Mouse (Mus musculus): Measurements from ENCODE around the gene Cdk14. TPM values are rescaled to one million over a fixed set of nuclear protein-coding genes. Genes with fewer than 3 reads are reported as not detected.

Gene Cdk14
- polyA plus RNA-seq, 1 experiment = 11.2 TPM

GRCm38 (mm10) chr5:5246534-5247175, 173.5 kb downstream of the Cdk14 start:
- Histone ChIP-seq H3K4me2 (ENCODE audit: low read depth) (no peak overlapping the region), H3K36me3 (ENCODE audit: control insufficient read depth, insufficient read depth) (peaks cover 21% of the 10 kb centered on the region), H3K79me2 (ENCODE audit: control insufficient read depth, insufficient read depth) (peaks cover 22% of the 10 kb centered on the region), H3K27me3 (ENCODE audit: control insufficient read depth, insufficient read depth, insufficient read length) (no peaks in the 10 kb centered on the region), H3ac (ENCODE audit: control insufficient read depth, insufficient read length) (no peak overlapping the region), H3K4me3 (no peak overlapping the region)
- TF ChIP-seq MYOD1 (IDR thresholded peaks at IDR 0.05; ENCODE audit: control insufficient read depth in 1 of 3, insufficient read length in 2 of 3, low read depth in 2 of 3) = no peak
- TF ChIP-seq MYOG (IDR thresholded peaks at IDR 0.05; ENCODE audit: control insufficient read depth in 1 of 3, insufficient read depth in 1 of 3, insufficient read length in 2 of 3, low read depth in 2 of 3) = no peak
- no peak for TF ChIP-seq CEBPB (IDR thresholded peaks at IDR 0.05; ENCODE audit: insufficient read depth, poor library complexity, severe bottlenecking)
- no peak for TF ChIP-seq REST (IDR thresholded peaks at IDR 0.05; ENCODE audit: insufficient read depth, insufficient read length)
- no peak for TF ChIP-seq TCF3 (IDR thresholded peaks at IDR 0.05; ENCODE audit: insufficient read length, low read depth)
- no peak for TF ChIP-seq E2F4 (IDR thresholded peaks at IDR 0.05; ENCODE audit: insufficient read depth)
- no peak for TF ChIP-seq MAX (IDR thresholded peaks at IDR 0.05; ENCODE audit: low read depth)
- TF ChIP-seq SRF (IDR thresholded peaks at IDR 0.05; ENCODE audit: control insufficient read depth, insufficient read length, low read depth) = no peak
- no peak for TF ChIP-seq USF1 (IDR thresholded peaks at IDR 0.05; ENCODE audit: low read depth)
- no peak for TF ChIP-seq POLR2AphosphoS2 (IDR thresholded peaks at IDR 0.05; ENCODE audit: insufficient read length, low read depth)
- no peak for TF ChIP-seq TCF12 (IDR thresholded peaks at IDR 0.05; ENCODE audit: insufficient read depth, poor library complexity, severe bottlenecking)
- no peak for TF ChIP-seq POLR2A (IDR thresholded peaks at IDR 0.05; ENCODE audit: insufficient read length, low read depth)

- H3K79me2 ChIP-seq (ENCODE audit: control insufficient read depth, insufficient read depth) = peaks cover 9% of the 10 kb centered on the region
- no peaks in the 10 kb centered on the region for H3K27me3 ChIP-seq (ENCODE audit: control insufficient read depth, insufficient read depth, insufficient read length)
- H3K4me2 ChIP-seq (ENCODE audit: low read depth) = no peak overlapping the region
- TF ChIP-seq POLR2AphosphoS2 (IDR thresholded peaks at IDR 0.05; ENCODE audit: insufficient read length, low read depth) (no peak), TCF3 (IDR thresholded peaks at IDR 0.05; ENCODE audit: insufficient read length, low read depth) (no peak), SRF (IDR thresholded peaks at IDR 0.05; ENCODE audit: control insufficient read depth, insufficient read length, low read depth) (no peak), MYOD1 (IDR thresholded peaks at IDR 0.05; ENCODE audit: control insufficient read depth in 1 of 3, insufficient read length in 2 of 3, low read depth in 2 of 3) (no peak), REST (IDR thresholded peaks at IDR 0.05; ENCODE audit: insufficient read depth, insufficient read length) (no peak), E2F4 (IDR thresholded peaks at IDR 0.05; ENCODE audit: insufficient read depth) (no peak), POLR2A (IDR thresholded peaks at IDR 0.05; ENCODE audit: insufficient read length, low read depth) (no peak), CEBPB (IDR thresholded peaks at IDR 0.05; ENCODE audit: insufficient read depth, poor library complexity, severe bottlenecking) (no peak), MYOG (IDR thresholded peaks at IDR 0.05; ENCODE audit: control insufficient read depth in 1 of 3, insufficient read depth in 1 of 3, insufficient read length in 2 of 3, low read depth in 2 of 3) (no peak)
- H3K36me3 ChIP-seq (ENCODE audit: control insufficient read depth, insufficient read depth) = peaks cover 21% of the 10 kb centered on the region
- no peak overlapping the region for H3K4me3 ChIP-seq
- H3ac ChIP-seq (ENCODE audit: control insufficient read depth, insufficient read length) = no peak overlapping the region
These were observed 174.9 kb downstream of the Cdk14 start for GRCm38 (mm10) chr5:5245182-5245581.

DNA sequence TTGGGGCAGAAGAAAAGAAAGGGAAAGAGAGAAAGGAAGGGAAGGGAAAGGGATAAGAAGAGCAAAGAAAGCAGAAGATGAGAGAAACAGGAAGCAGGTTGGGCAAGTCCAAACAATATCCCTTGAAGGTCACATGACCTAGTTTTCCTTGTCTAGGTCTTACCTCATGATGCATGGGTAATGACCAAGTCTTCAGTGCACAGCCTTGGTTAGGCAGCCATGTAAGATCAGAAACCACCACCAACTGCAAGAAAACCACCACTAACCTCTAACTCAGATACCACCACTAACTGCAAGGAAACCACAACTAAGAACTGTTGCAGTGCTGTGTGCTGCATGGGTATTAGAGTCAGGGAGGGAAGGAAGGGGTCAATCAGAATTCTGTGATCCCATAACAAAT, 176.5 kb downstream of the Cdk14 start:
- Histone ChIP-seq H3K79me2 (ENCODE audit: control insufficient read depth, insufficient read depth) (peaks cover 5% of the 10 kb centered on the region), H3K4me3 (no peak overlapping the region), H3ac (ENCODE audit: control insufficient read depth, insufficient read length) (no peak overlapping the region), H3K4me2 (ENCODE audit: low read depth) (no peak overlapping the region), H3K36me3 (ENCODE audit: control insufficient read depth, insufficient read depth) (peaks cover 21% of the 10 kb centered on the region), H3K27me3 (ENCODE audit: control insufficient read depth, insufficient read depth, insufficient read length) (no peaks in the 10 kb centered on the region)
- TF ChIP-seq USF1 (IDR thresholded peaks at IDR 0.05; ENCODE audit: low read depth) = peak; percentile 17
- no peak for TF ChIP-seq MYOG (IDR thresholded peaks at IDR 0.05; ENCODE audit: control insufficient read depth in 1 of 3, insufficient read depth in 1 of 3, insufficient read length in 2 of 3, low read depth in 2 of 3)

GRCm38 (mm10) chr5:5242704-5243103, 177.4 kb downstream of the Cdk14 start:
- H3K27me3 ChIP-seq (ENCODE audit: control insufficient read depth, insufficient read depth, insufficient read length) = no peaks in the 10 kb centered on the region
- H3K79me2 ChIP-seq (ENCODE audit: control insufficient read depth, insufficient read depth) = peaks cover 5% of the 10 kb centered on the region
- H3K4me2 ChIP-seq (ENCODE audit: low read depth) = no peak overlapping the region
- TF ChIP-seq E2F4 (IDR thresholded peaks at IDR 0.05; ENCODE audit: insufficient read depth) (no peak), MAX (IDR thresholded peaks at IDR 0.05; ENCODE audit: low read depth) (no peak), MYOG (IDR thresholded peaks at IDR 0.05; ENCODE audit: control insufficient read depth in 1 of 3, insufficient read depth in 1 of 3, insufficient read length in 2 of 3, low read depth in 2 of 3) (no peak), CEBPB (IDR thresholded peaks at IDR 0.05; ENCODE audit: insufficient read depth, poor library complexity, severe bottlenecking) (no peak), MYOD1 (IDR thresholded peaks at IDR 0.05; ENCODE audit: control insufficient read depth in 1 of 3, insufficient read length in 2 of 3, low read depth in 2 of 3) (no peak), TCF3 (IDR thresholded peaks at IDR 0.05; ENCODE audit: insufficient read length, low read depth) (no peak), POLR2A (IDR thresholded peaks at IDR 0.05; ENCODE audit: insufficient read length, low read depth) (no peak), TCF12 (IDR thresholded peaks at IDR 0.05; ENCODE audit: insufficient read depth, poor library complexity, severe bottlenecking) (no peak), REST (IDR thresholded peaks at IDR 0.05; ENCODE audit: insufficient read depth, insufficient read length) (no peak), POLR2AphosphoS2 (IDR thresholded peaks at IDR 0.05; ENCODE audit: insufficient read length, low read depth) (no peak), SRF (IDR thresholded peaks at IDR 0.05; ENCODE audit: control insufficient read depth, insufficient read length, low read depth) (no peak), USF1 (IDR thresholded peaks at IDR 0.05; ENCODE audit: low read depth) (no peak)
- H3K36me3 ChIP-seq (ENCODE audit: control insufficient read depth, insufficient read depth) = peaks cover 12% of the 10 kb centered on the region
- H3ac ChIP-seq (ENCODE audit: control insufficient read depth, insufficient read length) = no peak overlapping the region
- no peak overlapping the region for H3K4me3 ChIP-seq

GRCm38 (mm10) chr5:5241088-5241487, 179.0 kb downstream of the Cdk14 start:
- no peaks in the 10 kb centered on the region for H3K27me3 ChIP-seq (ENCODE audit: control insufficient read depth, insufficient read depth, insufficient read length)
- peaks cover 4% of the 10 kb centered on the region for H3K36me3 ChIP-seq (ENCODE audit: control insufficient read depth, insufficient read depth)
- peaks cover 5% of the 10 kb centered on the region for H3K79me2 ChIP-seq (ENCODE audit: control insufficient read depth, insufficient read depth)
- no peak for TF ChIP-seq MYOG (IDR thresholded peaks at IDR 0.05; ENCODE audit: control insufficient read depth in 1 of 3, insufficient read depth in 1 of 3, insufficient read length in 2 of 3, low read depth in 2 of 3)
- TF ChIP-seq POLR2A (IDR thresholded peaks at IDR 0.05; ENCODE audit: insufficient read length, low read depth) = no peak
- TF ChIP-seq SRF (IDR thresholded peaks at IDR 0.05; ENCODE audit: control insufficient read depth, insufficient read length, low read depth) = no peak
- no peak for TF ChIP-seq E2F4 (IDR thresholded peaks at IDR 0.05; ENCODE audit: insufficient read depth)
- H3K4me2 ChIP-seq (ENCODE audit: low read depth) = no peak overlapping the region
- H3ac ChIP-seq (ENCODE audit: control insufficient read depth, insufficient read length) = no peak overlapping the region
- H3K4me3 ChIP-seq = no peak overlapping the region
